ENCODE assay signal across 8 mouse cellular contexts in genomic region chr10:75316472-75316871, GRCm38 (mm10). TPM values are rescaled to one million over a fixed set of nuclear protein-coding genes. Genes with fewer than 3 reads are reported as not detected.
DNase-seq lines count a peak whose midpoint lies in the region; ATAC-seq lines count a peak whose summit lies in the region.

No protein-coding gene starts in this region.

- H3K9me3 ChIP-seq in limb, embryonic 15.5 days, result no peaks in the 10 kb centered on the region

- peaks cover 39% of the 10 kb centered on the region for H3K27me3 ChIP-seq in limb, embryonic 15.5 days

- H3K4me2 ChIP-seq in limb, embryonic 15.5 days, result peak overlapping the region; percentile 83

- no peak for DNase-seq in frontal cortex, postnatal 25 days (ENCODE audit: low spot score in 2 of 2)
- DNase-seq in MN1 (ENCODE audit: low spot score), result peak; percentile 54
- DNase-seq in retina, postnatal 1 day, result peak; percentile 49
- no peak for DNase-seq in adrenal gland, postnatal 36 days
- DNase-seq in urinary bladder, postnatal 25 days (ENCODE audit: low spot score), result no peak

- peak; percentile 55 for ATAC-seq in frontal cortex, adult (ENCODE audit: low TSS enrichment)
- 0 out of 2 replicates have a peak, but pooled peaks have one; percentile 1 for ATAC-seq in granulocyte monocyte progenitor cell, adult 5-6 weeks (replicated peaks; ENCODE audit: poor library complexity, severe bottlenecking)
- ATAC-seq in limb, embryonic 15.5 days (ENCODE audit: insufficient number of reproducible peaks, low FRiP score, low TSS enrichment, low read depth), result no peak

- peaks cover 16% of the 10 kb centered on the region for H3K36me3 ChIP-seq in limb, embryonic 15.5 days

- H3K4me1 ChIP-seq in limb, embryonic 15.5 days, result peaks cover 22% of the 10 kb centered on the region

- H3K27ac ChIP-seq in limb, embryonic 15.5 days, result no peak overlapping the region

- 3% methylated on average over 9 of the region's 9 CpGs for WGBS in limb, embryonic 15.5 days

- peak overlapping the region; percentile 49 for H3K4me3 ChIP-seq in limb, embryonic 15.5 days

- H3K9ac ChIP-seq in limb, embryonic 15.5 days, result peak overlapping the region; percentile 28; the same call in 1 of the 2 replicates

RNA-seq across cellular contexts. Expression of gene Adora2a, which starts 0.2 kb away (rescaled TPM):
- total RNA-seq in granulocyte monocyte progenitor cell, adult 5-6 weeks (2014; fragmentation: Nextera tagmentation), result 0.79 and 0.80 TPM in 2 replicates
- 1.1 and 2.4 TPM in 2 replicates for total RNA-seq in granulocyte monocyte progenitor cell, adult 5-6 weeks (2017)
- 1.9 and 2.9 TPM in 2 replicates for polyA plus RNA-seq in limb, embryonic 15.5 days (2015; fragmentation: Nextera tagmentation; extraction: Ambion mirVana)
- 1 to 10 TPM; 2.9 to 3.9 TPM for total RNA-seq in adrenal gland, postnatal 36 days (2021)

Comparison
In these comparisons a context has a peak if more than half of its experiments do, and no peak if none do; other contexts are left out.
1. DNase-seq: peak in MN1 (single experiment) and retina, postnatal 1 day (single experiment); none in frontal cortex, postnatal 25 days (0 of 2), adrenal gland, postnatal 36 days (0 of 2) and urinary bladder, postnatal 25 days (single experiment).